Mouse (Mus musculus): Measurements from ENCODE around the gene Snap25. TPM values are rescaled to one million over a fixed set of nuclear protein-coding genes. Genes with fewer than 3 reads are reported as not detected.

Snap25 gene
- polyA plus RNA-seq (2012), result 0.01 TPM in 1 of 2 replicates, not detected in the other

DNA sequence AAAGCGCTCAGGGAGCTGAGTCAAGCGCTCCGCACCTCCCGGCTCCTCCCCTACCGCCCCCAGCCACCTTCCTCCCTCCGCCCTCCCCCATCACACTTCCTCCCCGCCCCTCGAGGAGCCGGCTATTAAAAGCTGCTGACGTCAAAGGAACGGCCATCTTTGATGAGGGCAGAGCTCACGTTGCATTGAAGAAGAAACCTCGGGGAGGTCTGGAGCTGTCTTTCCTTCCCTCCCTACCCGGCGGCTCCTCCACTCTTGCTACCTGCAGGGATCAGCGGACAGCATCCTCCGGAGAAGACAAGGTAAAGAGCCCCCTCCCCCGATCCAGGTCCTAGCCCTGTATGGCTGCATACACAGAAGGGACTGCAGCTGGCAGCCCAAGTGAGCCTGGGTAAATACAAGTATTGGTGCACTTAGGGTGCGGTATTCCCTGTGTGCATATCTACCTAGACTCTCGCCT lies at the start of gene Snap25:
Gene Snap25, plus strand, starts transcription at position 155 of the 460 bp plus-strand sequence.
- Histone ChIP-seq H3K27me3 (ENCODE audit: control insufficient read depth) (peaks cover 17% of the 10 kb centered on the region), H3K4me3 (replicated peaks) (no peak within 1 kb of the TSS), H3K36me3 (ENCODE audit: control insufficient read depth) (no peaks in the 10 kb centered on the region), H3K9me3 (ENCODE audit: control insufficient read depth, low read length) (no peaks in the 10 kb centered on the region), H3K4me1 (ENCODE audit: control insufficient read depth) (no peaks in the 10 kb centered on the region)
- no peak for TF ChIP-seq GATA1 (IDR thresholded peaks at IDR 0.05; ENCODE audit: low read length)

- Histone ChIP-seq H3K9me3 (ENCODE audit: control insufficient read depth, low read length) (no peaks in the 10 kb centered on the region), H3K27me3 (ENCODE audit: control insufficient read depth) (no peaks in the 10 kb centered on the region), H3K4me1 (ENCODE audit: control insufficient read depth) (no peaks in the 10 kb centered on the region), H3K36me3 (ENCODE audit: control insufficient read depth) (no peaks in the 10 kb centered on the region), H3K4me3 (replicated peaks) (no peak overlapping the region)
- TF ChIP-seq GATA1 (IDR thresholded peaks at IDR 0.05; ENCODE audit: low read length) (no peak), TAL1 (IDR thresholded peaks at IDR 0.05; ENCODE audit: low read length) (no peak)
These were observed 46.3 kb upstream of the Snap25 start for GRCm38 (mm10) chr2:136666951-136667350.

- Histone ChIP-seq H3K36me3 (ENCODE audit: control insufficient read depth) (no peaks in the 10 kb centered on the region), H3K9me3 (ENCODE audit: control insufficient read depth, low read length) (no peaks in the 10 kb centered on the region), H3K4me3 (replicated peaks) (no peak overlapping the region), H3K4me1 (ENCODE audit: control insufficient read depth) (no peaks in the 10 kb centered on the region), H3K27me3 (ENCODE audit: control insufficient read depth) (no peaks in the 10 kb centered on the region)
- TF ChIP-seq TAL1 (IDR thresholded peaks at IDR 0.05; ENCODE audit: low read length) (no peak), GATA1 (IDR thresholded peaks at IDR 0.05; ENCODE audit: low read length) (no peak)
These were observed 44.1 kb upstream of the Snap25 start for GRCm38 (mm10) chr2:136669183-136669582.

GRCm38 (mm10) chr2:136669665-136670064 lies 43.6 kb upstream of the Snap25 start:
- no peaks in the 10 kb centered on the region for H3K27me3 ChIP-seq (ENCODE audit: control insufficient read depth)
- H3K4me3 ChIP-seq (replicated peaks), result no peak overlapping the region
- no peaks in the 10 kb centered on the region for H3K36me3 ChIP-seq (ENCODE audit: control insufficient read depth)
- no peak for TF ChIP-seq GATA1 (IDR thresholded peaks at IDR 0.05; ENCODE audit: low read length)
- no peak for TF ChIP-seq TAL1 (IDR thresholded peaks at IDR 0.05; ENCODE audit: low read length)
- H3K4me1 ChIP-seq (ENCODE audit: control insufficient read depth), result no peaks in the 10 kb centered on the region
- no peaks in the 10 kb centered on the region for H3K9me3 ChIP-seq (ENCODE audit: control insufficient read depth, low read length)

DNA sequence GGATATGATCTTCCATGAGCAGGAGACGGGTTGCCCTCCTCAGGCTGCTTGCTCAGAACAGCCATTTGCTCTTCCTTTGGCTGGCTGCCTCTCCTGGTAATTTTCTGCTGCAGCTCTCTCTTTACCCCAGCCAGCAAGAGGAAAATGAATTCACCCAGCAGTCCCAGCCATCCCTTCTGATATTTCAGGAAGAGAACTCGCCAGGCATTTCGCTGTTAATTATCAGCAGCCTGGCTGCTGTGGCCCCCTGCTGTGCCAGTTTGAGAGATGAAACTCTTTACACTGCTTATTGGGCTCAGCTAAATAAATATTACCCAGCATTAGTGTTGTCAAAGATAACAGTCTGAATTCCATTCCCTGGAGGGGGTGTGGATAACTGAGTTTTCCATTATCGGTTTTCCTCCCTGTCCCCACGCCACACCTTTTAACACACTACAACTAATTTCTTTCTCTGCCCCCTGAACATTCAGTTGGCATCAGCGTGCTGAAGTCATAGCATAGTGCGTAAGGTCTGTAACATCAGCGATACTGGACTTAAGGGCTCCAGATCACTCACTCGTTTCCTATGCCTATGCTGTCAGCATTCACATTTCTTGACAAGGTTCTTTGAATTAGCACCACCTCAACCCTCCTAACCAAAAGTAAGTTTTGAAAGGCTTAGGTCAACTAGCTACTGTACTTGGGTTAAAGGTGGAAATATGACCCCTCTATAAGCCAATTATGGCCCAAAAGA lies 42.5 kb upstream of the Snap25 start:
- H3K4me3 ChIP-seq (replicated peaks), result no peak overlapping the region
- H3K9me3 ChIP-seq (ENCODE audit: control insufficient read depth, low read length), result no peaks in the 10 kb centered on the region
- TF ChIP-seq GATA1 (IDR thresholded peaks at IDR 0.05; ENCODE audit: low read length), result no peak
- TF ChIP-seq TAL1 (IDR thresholded peaks at IDR 0.05; ENCODE audit: low read length), result no peak
- H3K4me1 ChIP-seq (ENCODE audit: control insufficient read depth), result no peaks in the 10 kb centered on the region
- H3K36me3 ChIP-seq (ENCODE audit: control insufficient read depth), result no peaks in the 10 kb centered on the region
- no peaks in the 10 kb centered on the region for H3K27me3 ChIP-seq (ENCODE audit: control insufficient read depth)

DNA sequence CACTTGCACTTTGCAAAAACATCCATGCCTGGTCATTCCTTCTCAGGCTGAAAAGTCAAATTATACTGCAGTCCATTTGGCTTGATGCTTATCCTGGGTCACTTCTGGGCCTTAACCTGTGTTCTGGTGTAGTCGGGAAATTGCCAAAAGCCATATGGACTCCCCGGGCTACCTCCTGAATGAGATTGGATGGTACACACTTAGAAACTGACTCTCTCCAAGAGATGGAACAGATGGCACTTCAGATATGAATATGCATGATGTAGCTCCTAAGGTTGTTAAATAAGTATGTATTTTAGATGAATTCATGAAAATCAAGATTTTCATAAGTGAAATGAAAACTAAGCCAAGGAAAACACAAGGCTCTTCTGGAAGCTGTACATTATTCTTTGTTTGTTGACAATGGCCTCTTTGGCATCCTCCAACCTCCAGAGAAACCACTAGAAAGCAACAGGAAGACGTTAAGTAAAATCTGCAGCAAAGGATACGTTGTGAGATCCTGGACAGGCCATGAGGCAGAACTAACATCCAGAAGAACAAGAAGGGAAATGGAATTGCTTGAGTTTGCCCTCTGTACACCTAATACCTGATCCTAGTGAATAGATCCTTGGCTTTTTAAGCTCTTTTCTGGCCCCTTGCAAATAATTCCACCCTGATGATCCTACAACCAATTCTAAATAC lies 39.0 kb upstream of the Snap25 start:
- H3K27me3 ChIP-seq (ENCODE audit: control insufficient read depth), result peaks cover 16% of the 10 kb centered on the region
- H3K36me3 ChIP-seq (ENCODE audit: control insufficient read depth), result no peaks in the 10 kb centered on the region
- H3K9me3 ChIP-seq (ENCODE audit: control insufficient read depth, low read length), result no peaks in the 10 kb centered on the region
- no peak overlapping the region for H3K4me3 ChIP-seq (replicated peaks)
- no peaks in the 10 kb centered on the region for H3K4me1 ChIP-seq (ENCODE audit: control insufficient read depth)
- TF ChIP-seq GATA1 (IDR thresholded peaks at IDR 0.05; ENCODE audit: low read length) (no peak), TAL1 (IDR thresholded peaks at IDR 0.05; ENCODE audit: low read length) (no peak)

GRCm38 (mm10) chr2:136676196-136676595 lies 37.1 kb upstream of the Snap25 start:
- H3K27me3 ChIP-seq (ENCODE audit: control insufficient read depth), result peaks cover 26% of the 10 kb centered on the region
- TF ChIP-seq GATA1 (IDR thresholded peaks at IDR 0.05; ENCODE audit: low read length) (no peak), TAL1 (IDR thresholded peaks at IDR 0.05; ENCODE audit: low read length) (no peak)
- H3K4me1 ChIP-seq (ENCODE audit: control insufficient read depth), result no peaks in the 10 kb centered on the region
- H3K9me3 ChIP-seq (ENCODE audit: control insufficient read depth, low read length), result no peaks in the 10 kb centered on the region
- no peaks in the 10 kb centered on the region for H3K36me3 ChIP-seq (ENCODE audit: control insufficient read depth)
- no peak overlapping the region for H3K4me3 ChIP-seq (replicated peaks)

GRCm38 (mm10) chr2:136676918-136677445 lies 36.3 kb upstream of the Snap25 start:
- Histone ChIP-seq H3K27me3 (ENCODE audit: control insufficient read depth) (peaks cover 26% of the 10 kb centered on the region), H3K4me1 (ENCODE audit: control insufficient read depth) (no peaks in the 10 kb centered on the region), H3K36me3 (ENCODE audit: control insufficient read depth) (no peaks in the 10 kb centered on the region), H3K4me3 (replicated peaks) (no peak overlapping the region), H3K9me3 (ENCODE audit: control insufficient read depth, low read length) (no peaks in the 10 kb centered on the region)
- no peak for TF ChIP-seq GATA1 (IDR thresholded peaks at IDR 0.05; ENCODE audit: low read length)

All from erythroblast, embryonic 14.5 days (primary cell).